Mouse (Mus musculus) lung, postnatal 10 days (tissue): ENCODE results near the gene Vmn1r168.
"Not testable (repeated sequence)": the region's sequence is repeated elsewhere in the genome, so short reads cannot be mapped to it uniquely, and the experiment has no call there.

Source experiments
- DNase-seq: peaks from one replicate; pipeline ENCODE4 v3.0.0; 2021

Gene Vmn1r168

GRCm38 (mm10) chr7:23539432-23539831 lies at the start of gene Vmn1r168:
Gene Vmn1r168 (plus strand): TSS chr7:23539732.
- not testable (repeated sequence) for DNase-seq

- not testable (repeated sequence) for DNase-seq
Observed at GRCm38 (mm10) chr7:23507106-23507505, 32.4 kb upstream of the Vmn1r168 start, which contains the start of gene Vmn1r167. Gene Vmn1r167 (minus strand): TSS chr7:23507206.

- not testable (repeated sequence) for DNase-seq
Observed at GRCm38 (mm10) chr7:23575226-23575625, 35.7 kb downstream of the Vmn1r168 start, which contains the start of gene Vmn1r169. Gene Vmn1r169 (plus strand): TSS chr7:23575526.
